Mouse (Mus musculus) neural tube, embryonic 15.5 days (tissue): ENCODE measurements around the gene Rabac1. TPM values are rescaled to one million over a fixed set of nuclear protein-coding genes. Genes with fewer than 3 reads are reported as not detected.

ENCODE experiments used
- microRNA-seq: library from miRNA; unstranded; fragments of <30 nt; microRNA quantifications from one replicate; pipeline ENCODE4, GENCODE M21; 2017
- polyA plus RNA-seq: library from polyadenylated mRNA; unstranded; fragments of >200 nt; fragmentation: Nextera tagmentation; extraction: Ambion mirVana; gene quantifications from 2 replicates; pipeline ENCODE4 v1.2.1, GENCODE M21; 2015

The Rabac1 gene
- polyA plus RNA-seq, 1 experiment from 2014 or later, result 336 TPM

Small RNA genes within 50 kb of the gene (microRNA-seq; reads per million reads assigned to microRNA genes)
- gene Mir7046, result 0.52 reads per million
- gene Mir7047, result not detected

Other genes starting within 250 kb of the Rabac1 start
- not detected in 2 replicates for gene Gm4763, start 245.8 kb downstream of the Rabac1 start, polyA plus RNA-seq
- gene Cd177, start 212.4 kb downstream of the Rabac1 start, polyA plus RNA-seq, result 0.19 and 0.20 TPM in 2 replicates
- gene Ceacam10, start 195.5 kb downstream of the Rabac1 start, polyA plus RNA-seq, result 0.29 and 0.74 TPM in 2 replicates
- 27.5 and 33.4 TPM in 2 replicates for gene Gm9844, start 110.5 kb downstream of the Rabac1 start, polyA plus RNA-seq
- 0.18 TPM in 1 of 2 replicates, not detected in the other for gene Lypd4, start 102.8 kb downstream of the Rabac1 start, polyA plus RNA-seq
- gene Dmrtc2, start 102.7 kb downstream of the Rabac1 start, polyA plus RNA-seq, result 0.26 and 0.36 TPM in 2 replicates
- 1,165 and 1,469 TPM in 2 replicates for gene Rps19, start 88.4 kb downstream of the Rabac1 start, polyA plus RNA-seq
- 0.35 and 0.45 TPM in 2 replicates for gene Cd79a, start 75.4 kb downstream of the Rabac1 start, polyA plus RNA-seq
- 78.5 and 85.3 TPM in 2 replicates for gene Arhgef1, start 69.8 kb downstream of the Rabac1 start, polyA plus RNA-seq
- 0.98 and 2.0 TPM in 2 replicates for gene Gm4881, start 28.3 kb downstream of the Rabac1 start, polyA plus RNA-seq
- 538 and 586 TPM in 2 replicates for gene Atp1a3, start 33.2 kb upstream of the Rabac1 start, polyA plus RNA-seq
- gene Grik5, start 99.6 kb upstream of the Rabac1 start, polyA plus RNA-seq, result 14.9 and 17.8 TPM in 2 replicates
- gene Zfp574, start 99.8 kb upstream of the Rabac1 start, polyA plus RNA-seq, result 31.6 TPM in 2 replicates
- 19.5 and 24.1 TPM in 2 replicates for gene Pou2f2, start 207.0 kb upstream of the Rabac1 start, polyA plus RNA-seq
- gene Dedd2, start 247.9 kb upstream of the Rabac1 start, polyA plus RNA-seq, result 16.7 and 17.7 TPM in 2 replicates
- gene Zfp526, start 248.7 kb upstream of the Rabac1 start, polyA plus RNA-seq, result 1.7 and 2.3 TPM in 2 replicates